Mouse (Mus musculus) hindbrain, embryonic 10.5 days (tissue): ENCODE measurements around the gene Efna4. TPM values are rescaled to one million over a fixed set of nuclear protein-coding genes. Genes with fewer than 3 reads are reported as not detected.

Source experiments
- DNase-seq: peaks from one replicate; pipeline ENCODE4 v3.0.0-alpha.2; 2017; ENCODE audit warnings: low spot score
- H3K27ac ChIP-seq: fragments of 300-500 bp; sonication (generic); 2 replicates; pipeline ENCODE4 v1.5.1; 2016; ENCODE audit warnings: mild to moderate bottlenecking, moderate library complexity
- H3K27me3 ChIP-seq: fragments of 300-500 bp; sonication (generic); 2 replicates; pipeline ENCODE4 v1.6.1; 2016; ENCODE audit warnings: mild to moderate bottlenecking; ENCODE audit not compliant: poor library complexity, insufficient read depth, severe bottlenecking
- H3K36me3 ChIP-seq: fragments of 300-500 bp; sonication (generic); 2 replicates; pipeline ENCODE4 v1.6.1; 2016; ENCODE audit warnings: mild to moderate bottlenecking, moderate library complexity
- H3K4me1 ChIP-seq: fragments of 300-500 bp; sonication (generic); replicated peaks from 2 replicates; pipeline ENCODE4 v1.6.1; 2016; ENCODE audit warnings: mild to moderate bottlenecking
- H3K4me3 ChIP-seq: fragments of 300-500 bp; sonication (generic); 2 replicates; pipeline ENCODE4 v1.5.1; 2016; ENCODE audit warnings: mild to moderate bottlenecking, moderate library complexity
- H3K9me3 ChIP-seq: fragments of 300-500 bp; sonication (generic); 2 replicates; pipeline ENCODE4 v1.6.1; 2016; ENCODE audit warnings: mild to moderate bottlenecking, moderate library complexity
- WGBS: fragments of 180-500 bp; shearing (Covaris S2); methylation state at CpG from one replicate; pipeline ENCODE4 v1.1.7; 2016; 5-methylcytosine and 5-hydroxymethylcytosine counted together
- polyA plus RNA-seq: library from polyadenylated mRNA; unstranded; fragments of >200 nt; fragmentation: Nextera tagmentation; extraction: Ambion mirVana; gene quantifications from 2 replicates; pipeline ENCODE4 v1.2.1, GENCODE M21; 2016

Efna4 gene
- polyA plus RNA-seq, 1 experiment from 2014 or later = 23.2 TPM

DNA sequence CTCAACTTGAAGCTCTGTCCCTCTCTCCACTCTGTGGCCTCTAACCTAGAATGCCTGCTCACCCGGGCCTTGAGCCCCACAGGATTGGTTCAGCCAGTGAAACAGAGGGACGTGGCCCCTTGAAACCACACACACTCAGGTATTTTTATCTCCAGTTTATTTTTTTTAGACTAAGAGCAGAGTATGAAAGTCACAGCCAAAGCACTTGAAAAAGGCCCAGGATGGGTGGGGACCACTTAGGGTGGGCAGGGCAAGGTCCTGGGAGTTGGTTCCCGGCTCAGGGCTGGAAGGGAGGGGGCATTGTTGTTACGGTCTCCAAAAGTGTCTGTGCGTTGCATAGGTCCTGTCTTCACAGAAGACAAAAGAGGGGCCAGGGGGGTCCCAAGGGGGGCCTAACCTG is 23.5 kb downstream of the Efna4 start:
- Histone ChIP-seq H3K4me3 (no peak overlapping the region), H3K9me3 (no peaks in the 10 kb centered on the region), H3K4me1 (peaks cover 50% of the 10 kb centered on the region), H3K36me3 (no peaks in the 10 kb centered on the region), H3K27me3 (peaks cover 46% of the 10 kb centered on the region), H3K27ac (no peak overlapping the region)
- no peak for DNase-seq
- 77% methylated on average over 5 of the region's 5 CpGs for WGBS

DNA sequence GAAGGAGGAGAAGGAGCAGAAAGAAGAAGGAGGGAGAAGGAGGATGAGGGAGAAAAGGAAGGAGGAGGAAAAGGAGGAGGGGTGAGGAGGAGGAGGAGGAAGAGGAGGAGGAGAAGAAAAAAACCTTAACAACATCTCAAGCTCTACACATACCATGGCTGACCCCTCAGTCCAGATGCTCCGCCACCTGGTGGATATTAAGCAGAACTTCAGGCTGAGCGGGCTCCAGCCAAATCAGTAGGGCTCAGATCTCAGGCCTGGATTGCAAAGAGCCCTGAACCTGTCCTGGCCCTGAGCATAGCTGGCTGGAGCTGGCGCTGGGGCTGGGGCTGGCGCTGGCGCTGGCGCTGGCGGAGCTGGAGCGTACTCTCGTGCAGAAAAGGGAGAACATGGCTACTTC is 29.7 kb downstream of the Efna4 start:
- Histone ChIP-seq H3K27ac (no peak overlapping the region), H3K4me1 (peaks cover 27% of the 10 kb centered on the region), H3K27me3 (peaks cover 9% of the 10 kb centered on the region; the same call in 1 of the 2 replicates), H3K4me3 (no peak overlapping the region), H3K9me3 (no peaks in the 10 kb centered on the region), H3K36me3 (no peaks in the 10 kb centered on the region)
- peak; percentile 82 for DNase-seq
- WGBS = 3% methylated on average over 9 of the region's 9 CpGs

GRCm38 (mm10) chr3:89305551-89306325 is 32.1 kb downstream of the Efna4 start:
- no peaks in the 10 kb centered on the region for H3K9me3 ChIP-seq
- H3K27ac ChIP-seq = no peak overlapping the region
- H3K27me3 ChIP-seq = peaks cover 12% of the 10 kb centered on the region; the same call in 1 of the 2 replicates
- WGBS = 66% methylated on average over 8 of the region's 8 CpGs
- no peaks in the 10 kb centered on the region for H3K36me3 ChIP-seq
- peaks cover 27% of the 10 kb centered on the region for H3K4me1 ChIP-seq
- H3K4me3 ChIP-seq = no peak overlapping the region
- DNase-seq = no peak

DNA sequence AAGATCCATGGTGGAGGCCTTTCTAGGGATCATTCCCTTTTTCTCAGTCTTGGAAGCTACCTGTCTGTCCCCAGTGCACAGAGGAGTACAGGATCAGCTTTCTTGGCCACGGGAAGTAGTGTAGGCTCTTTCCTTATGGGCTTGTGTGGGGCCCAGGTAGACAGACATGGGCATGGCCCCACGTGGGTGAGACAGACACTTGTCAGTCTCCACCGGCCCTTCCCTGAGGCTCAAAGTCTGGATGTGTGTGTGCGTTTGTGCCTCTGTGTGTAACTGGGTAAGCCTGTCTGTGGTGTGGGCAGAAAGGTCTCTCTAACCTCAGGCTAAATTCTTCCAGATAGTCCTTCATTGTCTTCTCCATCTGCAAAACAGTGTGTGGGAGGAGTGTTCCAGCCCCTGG is 32.7 kb downstream of the Efna4 start:
- DNase-seq = no peak
- H3K27ac ChIP-seq = no peak overlapping the region
- peaks cover 15% of the 10 kb centered on the region; the same call in 1 of the 2 replicates for H3K27me3 ChIP-seq
- 66% methylated on average over 4 of the region's 4 CpGs for WGBS
- H3K4me1 ChIP-seq = peaks cover 27% of the 10 kb centered on the region
- no peak overlapping the region for H3K4me3 ChIP-seq
- H3K9me3 ChIP-seq = no peaks in the 10 kb centered on the region
- no peaks in the 10 kb centered on the region for H3K36me3 ChIP-seq

GRCm38 (mm10) chr3:89304440-89304839 is 33.4 kb downstream of the Efna4 start:
- H3K36me3 ChIP-seq = no peaks in the 10 kb centered on the region
- no peak overlapping the region for H3K27ac ChIP-seq
- H3K4me3 ChIP-seq = no peak overlapping the region
- peaks cover 21% of the 10 kb centered on the region; the same call in 1 of the 2 replicates for H3K27me3 ChIP-seq
- H3K9me3 ChIP-seq = no peaks in the 10 kb centered on the region
- WGBS = 62% methylated on average over 6 of the region's 6 CpGs
- no peak for DNase-seq
- H3K4me1 ChIP-seq = peaks cover 34% of the 10 kb centered on the region

GRCm38 (mm10) chr3:89300514-89300913 is 37.3 kb downstream of the Efna4 start:
- 64% methylated on average over 2 of the region's 2 CpGs for WGBS
- peaks cover 27% of the 10 kb centered on the region for H3K27me3 ChIP-seq
- no peak overlapping the region for H3K27ac ChIP-seq
- no peaks in the 10 kb centered on the region for H3K36me3 ChIP-seq
- no peaks in the 10 kb centered on the region for H3K9me3 ChIP-seq
- H3K4me1 ChIP-seq = peaks cover 22% of the 10 kb centered on the region
- no peak overlapping the region for H3K4me3 ChIP-seq
- no peak for DNase-seq

DNA sequence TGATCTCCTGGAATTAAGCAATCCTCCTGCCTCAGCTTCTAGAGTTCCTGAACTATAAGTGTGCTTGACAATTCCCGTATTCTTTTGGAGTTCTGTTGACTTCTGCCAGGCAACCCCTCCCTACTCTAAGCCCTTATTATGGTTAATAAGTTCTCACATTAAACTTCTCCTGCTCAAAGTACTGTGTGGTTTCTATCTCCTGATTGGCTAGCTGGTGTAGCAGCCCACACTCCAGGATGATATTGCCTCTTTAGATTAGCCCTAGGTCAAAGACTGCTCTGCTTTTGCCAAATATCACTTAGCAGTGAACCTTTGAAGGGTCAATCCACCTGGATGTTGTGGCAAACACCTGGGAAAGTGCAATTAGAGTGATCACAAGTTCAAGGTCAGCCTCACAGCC is 37.8 kb downstream of the Efna4 start:
- no peak for DNase-seq
- 73% methylated on average over 1 of the region's 1 CpGs for WGBS
- Histone ChIP-seq H3K4me1 (peaks cover 18% of the 10 kb centered on the region), H3K4me3 (peak overlapping the region; percentile 41), H3K27me3 (peaks cover 27% of the 10 kb centered on the region), H3K9me3 (no peaks in the 10 kb centered on the region), H3K36me3 (no peaks in the 10 kb centered on the region), H3K27ac (no peak overlapping the region)

GRCm38 (mm10) chr3:89299499-89299898 is 38.3 kb downstream of the Efna4 start:
- peak; percentile 49 for DNase-seq
- H3K4me3 ChIP-seq = peak overlapping the region; percentile 41
- peak overlapping the region; percentile 62 for H3K27ac ChIP-seq
- H3K36me3 ChIP-seq = no peaks in the 10 kb centered on the region
- WGBS = 5% methylated on average over 14 of the region's 14 CpGs
- peaks cover 25% of the 10 kb centered on the region for H3K27me3 ChIP-seq
- peaks cover 12% of the 10 kb centered on the region for H3K4me1 ChIP-seq
- H3K9me3 ChIP-seq = no peaks in the 10 kb centered on the region

DNA sequence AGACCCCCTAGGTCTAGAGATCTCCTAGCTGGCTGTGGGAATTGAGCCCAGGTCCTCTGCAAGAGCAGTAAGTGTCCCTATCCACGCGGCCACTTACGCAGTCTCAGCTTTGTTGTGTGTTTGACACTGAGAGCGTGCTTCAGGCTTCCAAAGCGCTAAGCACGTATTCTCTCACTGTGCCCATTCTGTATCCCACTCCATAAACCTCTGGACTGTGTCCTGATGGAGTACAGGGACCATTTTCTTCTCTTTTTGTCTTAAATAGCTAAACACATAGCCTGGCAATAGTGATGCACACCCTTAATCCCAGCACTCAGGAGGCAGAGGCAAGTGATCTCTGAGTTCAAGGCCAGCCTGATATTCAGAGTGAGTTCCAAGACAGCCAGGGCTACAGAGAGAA is 38.9 kb downstream of the Efna4 start:
- Histone ChIP-seq H3K4me1 (peaks cover 10% of the 10 kb centered on the region), H3K27me3 (peaks cover 23% of the 10 kb centered on the region), H3K36me3 (no peaks in the 10 kb centered on the region), H3K9me3 (no peaks in the 10 kb centered on the region), H3K4me3 (no peak overlapping the region), H3K27ac (no peak overlapping the region)
- WGBS = 87% methylated on average over 6 of the region's 6 CpGs
- DNase-seq = no peak

- H3K4me1 ChIP-seq = peaks cover 10% of the 10 kb centered on the region
- H3K27me3 ChIP-seq = peaks cover 20% of the 10 kb centered on the region
- H3K27ac ChIP-seq = no peak overlapping the region
- no peak overlapping the region for H3K4me3 ChIP-seq
- WGBS = 89% methylated on average over 11 of the region's 11 CpGs
- H3K36me3 ChIP-seq = no peaks in the 10 kb centered on the region
- no peak for DNase-seq
- no peaks in the 10 kb centered on the region for H3K9me3 ChIP-seq
Measured at GRCm38 (mm10) chr3:89296761-89297396, 40.9 kb downstream of the Efna4 start.

DNA sequence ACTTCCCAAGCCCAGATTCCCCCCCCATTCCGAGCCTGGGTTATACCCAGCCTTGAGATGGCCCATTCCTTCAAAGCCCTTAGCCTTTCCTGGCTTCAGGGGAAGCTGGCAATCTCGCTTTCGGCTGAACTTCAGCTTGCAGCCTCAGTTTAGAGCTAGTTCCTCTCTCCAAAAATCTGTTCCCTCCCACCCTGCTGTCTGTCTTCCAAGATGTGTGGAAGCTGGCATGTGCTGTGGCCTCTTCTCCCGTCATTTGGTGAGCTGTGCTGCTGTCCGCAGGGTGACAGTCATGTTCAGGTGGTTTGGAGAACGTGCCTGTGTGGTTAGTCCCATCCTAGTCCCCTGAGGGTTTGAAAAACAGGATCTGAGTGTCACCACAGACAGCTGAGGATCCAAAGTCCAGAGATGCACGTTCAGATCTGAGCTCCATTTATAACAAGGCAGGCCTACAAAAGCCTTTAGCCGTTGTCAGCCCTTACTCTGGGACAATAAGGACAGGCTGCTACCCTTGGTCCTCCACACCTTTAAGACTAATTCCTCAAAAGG is 42.1 kb downstream of the Efna4 start:
- H3K27ac ChIP-seq = no peak overlapping the region
- 83% methylated on average over 8 of the region's 8 CpGs for WGBS
- no peaks in the 10 kb centered on the region for H3K9me3 ChIP-seq
- H3K36me3 ChIP-seq = no peaks in the 10 kb centered on the region
- DNase-seq = no peak
- H3K4me1 ChIP-seq = peaks cover 10% of the 10 kb centered on the region
- peaks cover 20% of the 10 kb centered on the region for H3K27me3 ChIP-seq
- no peak overlapping the region for H3K4me3 ChIP-seq

GRCm38 (mm10) chr3:89294195-89294594 is 43.6 kb downstream of the Efna4 start:
- 88% methylated on average over 5 of the region's 5 CpGs for WGBS
- H3K27me3 ChIP-seq = peaks cover 9% of the 10 kb centered on the region
- no peak overlapping the region for H3K4me3 ChIP-seq
- no peaks in the 10 kb centered on the region for H3K36me3 ChIP-seq
- DNase-seq = no peak
- H3K4me1 ChIP-seq = peaks cover 2% of the 10 kb centered on the region; the same call in 1 of the 2 replicates
- H3K9me3 ChIP-seq = no peaks in the 10 kb centered on the region
- no peak overlapping the region for H3K27ac ChIP-seq
